14 mouse cellular contexts compared by ENCODE assay signal in the genomic region with DNA sequence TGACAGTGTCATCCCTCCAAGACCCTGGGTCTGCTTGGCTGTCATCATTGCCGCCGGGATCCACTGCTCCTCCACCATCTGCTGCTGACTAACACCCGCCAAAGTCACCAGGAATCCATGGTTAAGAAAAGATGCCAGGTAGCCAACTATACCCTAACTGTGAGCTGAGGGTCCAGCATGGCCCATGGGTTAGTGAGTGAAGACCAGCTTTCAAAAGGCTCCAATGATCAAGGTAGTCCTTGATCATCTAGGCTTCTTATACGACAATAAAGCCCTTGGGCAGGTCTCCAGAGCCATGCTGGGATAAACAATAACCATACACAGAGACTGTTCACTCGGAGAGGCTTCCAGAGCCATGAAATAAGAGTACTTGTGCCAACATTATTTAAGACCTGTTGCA. TPM values are rescaled to one million over a fixed set of nuclear protein-coding genes. Genes with fewer than 3 reads are reported as not detected.
DNase-seq lines count a peak whose midpoint lies in the region; ATAC-seq lines count a peak whose summit lies in the region.
"Had no signal": no experiment of that assay in that cellular context is flagged by ENCODE, and none has a peak within 500 bp of the region (broad histone marks: within the 10 kb centered on the region; RNA-seq: fewer than 3 reads in every experiment).

No protein-coding gene starts in this region.

- no peak for DNase-seq in cerebellum, postnatal 4 days (ENCODE audit: low spot score in 2 of 2)
- DNase-seq in cerebellum, adult 18-20 months: peak; percentile 41 to 49
- DNase-seq in cerebellum, adult 9-11 months: peak; percentile 42
- DNase-seq in kidney, adult 18-20 months: no peak
- DNase-seq in left cerebral cortex, adult 18-20 months (ENCODE audit: low spot score in 2 of 2): no peak
- DNase-seq: adrenal gland, postnatal 10 days; B cell, adult 2 months; gastrocnemius, postnatal 14 days; kidney, adult 8-10 months had no signal

- ATAC-seq in cerebellum, adult (ENCODE audit: insufficient number of reproducible peaks, low FRiP score, low TSS enrichment): peak; percentile 45; the same call in 1 of the 2 replicates
- no peak for ATAC-seq in megakaryocyte-erythroid progenitor cell, adult 5-6 weeks (replicated peaks; ENCODE audit: low FRiP score, low TSS enrichment, poor library complexity, severe bottlenecking)
- ATAC-seq: CD4-positive, CD25-positive, alpha-beta regulatory T cell, adult 4 months; forebrain, embryonic 16.5 days; intestine, embryonic 15.5 days had no signal

RNA-seq across cellular contexts. Expression of a gene that starts 22.6 kb away (rescaled TPM):
- 7.9 and 9.0 TPM in 2 replicates for total RNA-seq in megakaryocyte-erythroid progenitor cell, adult 5-6 weeks (2014; fragmentation: Nextera tagmentation)
- total RNA-seq in megakaryocyte-erythroid progenitor cell, adult 5-6 weeks (2017): 6.3 and 10.1 TPM in 2 replicates
- 100 to 1,000 TPM; 220 to 240 TPM for total RNA-seq in left cerebral cortex, adult 18-20 months (2021)

Comparison
In these comparisons a context has a peak if more than half of its experiments do, and no peak if none do; other contexts are left out.
1. DNase-seq: peak in cerebellum, adult 18-20 months (2 of 2) and cerebellum, adult 9-11 months (single experiment); none in cerebellum, postnatal 4 days (0 of 2), kidney, adult 18-20 months (single experiment) and left cerebral cortex, adult 18-20 months (0 of 2).
2. RNA of a gene that starts 22.6 kb away (total RNA-seq): 220 to 240 TPM in left cerebral cortex, adult 18-20 months; 6.3 to 10.1 TPM in megakaryocyte-erythroid progenitor cell, adult 5-6 weeks; every median in the first group is over 10 times any median in the second.